Mouse (Mus musculus) T-helper 1 cell (primary cell): ENCODE data around the gene Nat8f2.

Experiments used
- in situ Hi-C: fragments of 300-600 bp; cut with MboI, MseI; formaldehyde crosslinking; loops from one replicate; pipeline ENCODE4 v1.15.1; 2025; ENCODE audit warnings: high pct_unique_total_duplicates

Nat8f2 gene

GRCm38 (mm10) chr6:85825886-85826285, 43.1 kb downstream of the Nat8f2 start:
- in situ Hi-C loops: no loop called here

GRCm38 (mm10) chr6:85823382-85824090, 45.4 kb downstream of the Nat8f2 start:
- in situ Hi-C loops: no loop called here

GRCm38 (mm10) chr6:85822286-85822685, 46.7 kb downstream of the Nat8f2 start:
- in situ Hi-C loops: no loop called here

GRCm38 (mm10) chr6:85820837-85821236, 48.1 kb downstream of the Nat8f2 start, which contains the start of the genes Nat8f6 and Nat8f5:
Nat8f6 (minus strand) TSS chr6:85820954.
Nat8f5 (minus strand) TSS chr6:85820972.
- in situ Hi-C loops: no loop called here

GRCm38 (mm10) chr6:85818338-85818737, 50.6 kb downstream of the Nat8f2 start:
- in situ Hi-C loops: no loop called here
